Mouse (Mus musculus) MEL (cell line): ENCODE measurements around the gene Kcna6.

Experiments used
- CTCF ChIP-seq, 3 experiments: IDR thresholded peaks in 2 of 3; conservative IDR thresholded peaks in 1 of 3; 2 replicates each; pipeline ENCODE4 v1.5.1; 2011 to 2012; ENCODE audit warnings: low read length in 3 of 3, low read depth in 2 of 3, mild to moderate bottlenecking in 2 of 3, improper control_type of control experiment in 1 of 3, inconsistent platforms in 1 of 3, mixed read lengths in 1 of 3, moderate library complexity in 1 of 3; ENCODE audit not compliant: control insufficient read depth in 1 of 3, insufficient read depth in 1 of 3, poor library complexity in 1 of 3, severe bottlenecking in 1 of 3
- EP300 ChIP-seq, 2 experiments: IDR thresholded peaks; 2 replicates each; pipeline ENCODE4 v1.6.1; 2011; ENCODE audit warnings: improper control_type of control experiment in 2 of 2, low read length in 2 of 2, low read depth in 1 of 2, mild to moderate bottlenecking in 1 of 2
- GATA1 ChIP-seq: IDR thresholded peaks from 2 replicates; pipeline ENCODE4 v1.6.1; 2011; ENCODE audit warnings: low read depth, low read length, improper control_type of control experiment
- MAFK ChIP-seq: IDR thresholded peaks from 2 replicates; pipeline ENCODE4 v1.6.1; 2011; ENCODE audit warnings: low read depth, mild to moderate bottlenecking, low read length, improper control_type of control experiment, borderline replicate concordance
- MYB ChIP-seq: IDR thresholded peaks from 2 replicates; pipeline ENCODE4 v1.6.1; 2011; ENCODE audit warnings: mild to moderate bottlenecking, low read depth, low read length, improper control_type of control experiment
- NRF1 ChIP-seq: IDR thresholded peaks from 2 replicates; pipeline ENCODE4 v1.6.1; 2014; ENCODE audit warnings: low read depth, mild to moderate bottlenecking, inconsistent platforms, low read length, improper control_type of control experiment, moderate library complexity; ENCODE audit not compliant: poor library complexity, insufficient read depth, severe bottlenecking
- POLR2A ChIP-seq, 2 experiments: IDR thresholded peaks; 2 replicates each; pipeline ENCODE4 v1.6.1; 2011 to 2012; ENCODE audit warnings: low read length in 2 of 2, mild to moderate bottlenecking in 2 of 2, control low read depth in 1 of 2, improper control_type of control experiment in 1 of 2, low read depth in 1 of 2, moderate library complexity in 1 of 2; ENCODE audit not compliant: control insufficient read depth in 1 of 2, insufficient read depth in 1 of 2, poor library complexity in 1 of 2
- USF1 ChIP-seq: IDR thresholded peaks from 2 replicates; pipeline ENCODE4 v1.6.1; 2014; ENCODE audit warnings: low read depth, mild to moderate bottlenecking, inconsistent platforms, low read length, improper control_type of control experiment, moderate library complexity
- ZC3H11A ChIP-seq: IDR thresholded peaks from 2 replicates; pipeline ENCODE4 v1.6.1; 2012; ENCODE audit warnings: low read depth, mild to moderate bottlenecking, inconsistent platforms, low read length, improper control_type of control experiment
- ZKSCAN1 ChIP-seq: IDR thresholded peaks from 2 replicates; pipeline ENCODE4 v1.6.1; 2012; ENCODE audit warnings: low read depth, mild to moderate bottlenecking, inconsistent platforms, low read length, improper control_type of control experiment, moderate library complexity
- ZNF384 ChIP-seq: IDR thresholded peaks from 2 replicates; pipeline ENCODE4 v1.6.1; 2012; ENCODE audit warnings: low read depth, mild to moderate bottlenecking, inconsistent platforms, low read length, improper control_type of control experiment

GRCm38 (mm10) chr6:126755729-126756411 lies 15.4 kb upstream of the Kcna6 start:
- TF ChIP-seq CTCF (IDR thresholded peaks at IDR 0.05 in 2 of 3, conservative IDR thresholded peaks at IDR 0.05 in 1 of 3; ENCODE audit: control insufficient read depth in 1 of 3, insufficient read depth in 1 of 3, low read depth in 2 of 3, low read length in 3 of 3, poor library complexity in 1 of 3, severe bottlenecking in 1 of 3): no peak
- TF ChIP-seq ZKSCAN1: no peak
- no peak for TF ChIP-seq POLR2A (IDR thresholded peaks at IDR 0.05; ENCODE audit: control insufficient read depth in 1 of 2, insufficient read depth in 1 of 2, low read depth in 1 of 2, low read length in 2 of 2, poor library complexity in 1 of 2)
- no peak for TF ChIP-seq USF1
- TF ChIP-seq MYB: no peak
- TF ChIP-seq EP300 (IDR thresholded peaks at IDR 0.05; ENCODE audit: low read depth in 1 of 2, low read length in 2 of 2): no peak
- no peak for TF ChIP-seq NRF1
- TF ChIP-seq ZNF384: no peak
- no peak for TF ChIP-seq ZC3H11A
- TF ChIP-seq GATA1: no peak
- TF ChIP-seq MAFK: no peak
